Mouse (Mus musculus): ENCODE measurements around the gene Tmem143.

Tmem143 gene

DNA sequence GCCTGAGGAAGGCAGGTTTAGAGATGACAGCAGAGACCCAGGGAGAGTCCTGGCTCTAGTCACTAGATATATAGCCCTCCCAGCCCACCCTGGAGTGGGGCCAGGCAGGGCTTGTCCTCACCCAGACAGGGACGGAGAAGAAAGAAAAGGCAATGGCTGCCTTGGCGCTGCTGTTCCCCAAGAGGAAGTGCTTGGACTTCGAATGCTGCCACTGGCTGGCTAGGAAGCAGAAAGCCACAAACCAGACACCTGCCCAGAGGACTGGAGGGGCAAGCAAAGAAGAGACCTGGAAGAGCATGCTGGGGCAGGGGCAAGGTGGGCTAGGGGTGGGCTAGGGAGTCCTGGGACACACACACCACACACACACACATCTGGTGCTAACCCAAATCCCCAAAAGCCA lies 9.5 kb upstream of the Tmem143 start:
- DNase-seq (ENCODE audit: low read depth, low spot score): no peak

DNA sequence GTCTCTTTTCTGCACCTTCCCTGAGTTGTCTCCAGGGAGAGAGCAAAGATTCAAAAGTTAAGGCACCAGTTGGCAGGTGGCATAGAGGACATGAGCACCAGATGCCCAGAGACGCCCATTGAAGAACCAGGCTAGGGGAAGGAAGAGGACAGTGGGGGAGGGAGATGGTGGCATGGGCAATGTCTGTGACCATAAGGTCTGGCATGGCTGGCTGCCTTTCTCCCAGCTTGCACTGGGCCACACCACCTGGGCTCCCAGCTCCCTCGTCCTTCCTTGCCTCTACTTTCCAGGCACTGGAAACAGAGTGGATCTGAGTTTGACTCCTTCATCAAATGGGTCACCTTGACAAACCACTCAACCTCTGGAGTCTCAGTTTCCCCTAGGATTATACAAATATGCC lies 4.1 kb upstream of the Tmem143 start:
- DNase-seq (ENCODE audit: low read depth, low spot score): no peak

DNA sequence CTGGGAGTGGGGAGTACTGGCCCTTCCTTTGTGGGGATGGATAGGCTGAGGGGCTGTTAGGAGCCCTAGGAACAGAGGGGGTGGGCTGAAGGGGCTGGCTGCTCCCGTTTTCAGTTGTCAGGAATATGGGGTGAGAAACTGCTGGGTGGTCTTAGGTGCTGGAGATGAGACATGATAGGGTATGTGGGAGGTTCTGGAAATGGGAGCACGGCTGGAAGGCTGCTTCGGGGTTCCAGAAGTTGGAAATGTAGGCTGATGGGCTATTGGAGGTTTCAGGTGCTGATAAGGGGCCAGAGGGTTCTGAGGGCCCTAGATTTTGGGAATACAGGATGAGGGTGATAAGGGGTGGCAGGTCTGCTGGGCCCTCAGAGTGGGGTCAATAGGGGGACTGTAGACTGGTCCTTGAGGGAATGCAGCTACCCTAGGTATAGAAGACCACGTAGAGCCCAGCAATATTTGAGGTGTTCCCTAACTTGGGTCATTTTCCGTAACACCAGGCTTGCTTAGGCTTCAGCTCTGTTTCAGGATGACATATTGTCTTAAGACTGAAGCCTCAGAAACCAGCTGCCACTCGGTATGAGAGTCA lies 717 bp upstream of the Tmem143 start:
- DNase-seq (ENCODE audit: low read depth, low spot score): no peak

DNA sequence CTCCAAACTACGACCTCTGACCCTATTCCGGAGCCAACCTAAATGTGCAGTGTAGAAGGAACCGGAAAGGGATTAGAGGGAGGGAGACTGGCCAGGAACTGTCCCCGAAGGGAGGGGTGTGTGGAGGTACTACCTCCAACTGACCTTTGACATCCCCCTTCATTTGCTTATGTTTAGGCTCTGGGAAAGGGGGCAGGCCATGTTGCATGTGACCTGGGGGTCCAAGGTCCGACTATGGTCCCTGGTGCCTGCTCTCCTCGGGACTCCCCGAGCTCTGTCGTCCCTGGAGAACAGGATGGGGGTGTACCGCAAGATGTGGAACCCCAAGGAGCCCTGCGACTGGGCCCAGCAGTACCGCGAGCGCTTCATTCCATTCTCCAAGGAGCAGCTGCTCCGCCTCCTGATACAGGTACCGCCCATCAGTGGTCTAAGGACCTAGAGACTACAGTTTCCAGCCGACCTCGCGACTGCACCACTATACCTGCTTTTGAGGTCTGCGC lies 567 bp downstream of the Tmem143 start:
- peak; percentile 78 for DNase-seq (ENCODE audit: low read depth, low spot score)

DNA sequence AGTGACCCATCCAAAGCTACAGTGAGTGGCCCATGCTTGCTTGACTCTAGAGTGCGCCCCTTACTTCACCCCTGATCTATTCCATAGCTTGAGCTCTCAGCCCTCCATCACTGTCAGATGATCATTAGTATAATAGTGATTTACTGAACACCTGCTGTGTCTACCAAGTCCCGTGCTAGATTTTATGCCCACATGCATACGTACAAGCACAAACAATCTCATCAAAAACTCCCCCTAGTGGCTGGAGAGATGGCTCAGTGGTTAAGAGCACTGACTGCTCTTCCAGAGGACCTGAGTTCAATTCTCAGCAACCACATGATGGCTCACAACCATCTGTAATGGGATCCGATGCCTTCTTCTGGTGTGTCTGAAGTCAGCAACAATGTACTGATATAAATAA lies 1.4 kb downstream of the Tmem143 start:
- DNase-seq (ENCODE audit: low read depth, low spot score): peak; percentile 60

GRCm38 (mm10) chr7:45901562-45901961 lies 4.8 kb downstream of the Tmem143 start:
- DNase-seq (ENCODE audit: low read depth, low spot score): peak; percentile 49

- DNase-seq (ENCODE audit: low read depth, low spot score): peak; percentile 7
Observed at GRCm38 (mm10) chr7:45902481-45903002, 5.8 kb downstream of the Tmem143 start.

DNA sequence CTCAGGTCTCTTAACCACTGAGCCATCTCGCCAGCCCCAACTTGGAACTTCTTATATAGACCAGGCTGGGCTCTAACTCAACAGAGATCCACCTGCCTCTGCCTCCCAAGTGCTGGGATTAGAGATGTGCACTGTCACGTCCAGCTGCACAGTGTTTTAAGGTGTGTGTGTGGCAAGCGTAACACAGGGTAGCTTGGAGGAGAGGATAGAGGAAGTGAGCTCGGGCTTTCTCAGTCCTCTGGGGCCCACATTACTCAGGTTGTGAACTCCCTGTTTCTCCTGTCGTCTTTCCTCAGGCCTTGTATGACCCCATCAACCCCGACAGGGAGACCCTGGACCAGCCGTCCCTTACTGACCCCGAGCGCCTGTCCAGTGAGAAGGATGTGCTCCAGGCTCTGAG lies 9.9 kb downstream of the Tmem143 start:
- DNase-seq (ENCODE audit: low read depth, low spot score): no peak

DNA sequence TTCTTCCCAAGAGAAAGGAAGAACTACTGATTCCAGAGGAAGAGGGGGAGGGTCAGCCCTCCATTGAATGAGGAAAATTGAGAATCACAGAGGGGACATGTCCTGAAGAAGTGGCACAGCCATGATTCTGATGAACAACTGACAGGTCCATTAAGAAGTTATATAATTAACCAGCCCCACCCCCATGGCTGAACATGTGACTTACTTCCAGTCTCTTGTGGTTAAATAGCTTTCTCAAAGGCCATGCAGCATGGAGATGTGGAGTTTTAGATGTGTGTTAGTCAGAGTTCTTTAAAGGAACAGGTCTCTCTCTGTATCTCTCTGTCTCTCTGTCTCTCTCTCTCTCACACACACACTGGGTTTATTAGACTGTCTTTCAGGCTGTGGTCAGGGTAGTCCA lies 11.6 kb downstream of the Tmem143 start:
- DNase-seq (ENCODE audit: low read depth, low spot score): no peak

- DNase-seq (ENCODE audit: low read depth, low spot score): no peak
Observed at GRCm38 (mm10) chr7:45909145-45909544, 12.4 kb downstream of the Tmem143 start.

- no peak for DNase-seq (ENCODE audit: low read depth, low spot score)
Observed at GRCm38 (mm10) chr7:45914067-45914466, 17.3 kb downstream of the Tmem143 start.

DNA sequence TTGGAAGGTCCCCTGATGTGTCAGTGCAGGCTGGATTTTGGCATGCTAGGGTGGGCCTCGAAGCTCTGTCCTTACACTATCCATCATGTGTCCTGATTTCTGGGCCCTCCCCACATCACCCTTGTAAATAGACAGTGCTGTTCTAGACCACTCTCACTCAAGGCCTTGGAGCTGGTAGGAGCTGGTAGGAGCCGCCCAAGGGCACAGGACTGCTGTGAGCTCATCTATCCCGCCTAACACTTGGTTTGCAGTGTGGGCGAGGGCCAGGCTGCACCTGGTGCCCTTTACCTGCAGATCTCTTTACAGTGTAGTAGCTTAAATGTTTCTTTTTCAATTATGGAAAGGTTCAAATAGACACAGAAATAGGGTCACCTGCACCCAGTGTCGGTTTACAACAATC lies 18.3 kb downstream of the Tmem143 start:
- no peak for DNase-seq (ENCODE audit: low read depth, low spot score)

DNA sequence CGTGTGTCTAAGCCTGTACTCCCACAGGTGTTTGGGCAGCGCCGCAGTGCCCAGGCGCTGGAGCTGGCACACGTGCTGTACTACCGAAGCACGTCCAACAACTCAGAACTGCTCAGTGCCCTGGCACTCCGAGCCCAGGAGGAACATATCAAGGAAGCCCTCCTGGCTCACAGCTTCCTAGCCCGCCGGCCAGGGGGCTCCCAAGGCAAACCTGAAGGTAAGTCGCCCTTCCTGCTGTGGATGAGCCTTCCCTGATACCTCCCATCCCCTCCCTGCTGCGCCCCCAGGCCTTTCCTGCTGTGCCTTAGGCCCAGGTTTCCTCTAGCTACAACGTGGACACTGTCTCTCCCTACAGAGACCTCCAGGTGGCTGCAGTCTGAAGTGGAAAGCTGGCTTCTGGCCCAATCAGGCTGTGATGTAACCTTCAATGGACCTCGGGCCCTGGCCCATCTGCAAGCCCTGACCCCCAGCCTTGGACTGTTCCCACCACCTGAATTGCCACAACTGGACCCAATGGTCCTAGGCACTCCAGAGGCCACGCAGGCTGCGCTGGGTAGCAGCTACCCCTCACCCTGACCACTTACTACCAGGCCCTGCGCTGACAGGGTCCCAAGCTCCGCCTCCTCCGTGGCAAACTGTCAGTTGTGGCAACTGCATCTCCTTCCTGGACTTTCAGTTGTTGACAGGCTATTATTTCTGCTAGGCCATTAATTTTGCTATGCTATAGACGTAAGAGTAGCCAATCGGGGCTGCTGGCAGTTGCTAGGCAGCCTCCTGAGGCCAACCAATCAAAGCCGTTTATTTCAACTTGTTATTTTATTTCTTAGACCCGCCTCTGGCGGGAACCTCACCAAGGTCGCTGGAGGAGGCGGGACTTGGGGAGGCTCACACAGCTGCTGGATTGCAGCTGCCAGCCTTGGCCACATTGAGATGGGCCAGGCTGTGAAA lies 19.6 kb downstream of the Tmem143 start:
- peak; percentile 58 for DNase-seq (ENCODE audit: low read depth, low spot score)

DNA sequence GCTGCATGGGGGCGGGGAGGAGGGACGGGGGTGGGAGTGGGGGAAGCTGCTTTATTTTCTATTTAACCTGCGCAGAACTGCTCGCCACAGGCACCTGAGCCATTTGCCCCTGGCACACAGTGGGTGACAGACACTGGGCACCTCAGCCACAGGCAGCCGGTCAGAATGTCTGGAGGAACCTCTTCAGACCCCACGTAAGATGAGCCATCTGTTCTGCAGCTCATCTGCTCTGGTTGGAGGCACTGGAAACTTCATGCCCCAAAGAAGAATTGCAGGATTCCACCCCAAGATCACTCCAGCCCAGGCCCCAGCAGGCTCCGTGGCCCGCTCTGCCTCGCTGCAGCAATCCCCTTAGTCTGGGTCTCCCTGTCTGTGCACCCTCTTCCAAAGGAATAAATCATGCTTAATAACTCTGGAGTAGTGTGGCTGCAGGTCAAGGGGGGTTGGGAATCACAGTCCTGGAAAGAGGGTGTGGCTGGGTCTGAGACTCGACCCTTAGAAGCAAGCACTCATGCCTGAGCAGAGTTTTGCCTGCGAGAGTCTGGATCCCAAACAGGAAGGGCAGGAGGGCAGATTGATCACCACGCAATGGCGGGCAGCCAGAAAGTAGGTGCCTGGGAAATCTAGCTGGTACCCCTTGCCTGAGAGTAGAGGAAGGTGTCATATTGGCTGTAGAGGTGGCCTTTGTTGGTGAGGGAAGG lies 20.4 kb downstream of the Tmem143 start:
- DNase-seq (ENCODE audit: low read depth, low spot score): no peak

- no peak for DNase-seq (ENCODE audit: low read depth, low spot score)
Observed at GRCm38 (mm10) chr7:45917926-45918325, 21.2 kb downstream of the Tmem143 start.

DNA sequence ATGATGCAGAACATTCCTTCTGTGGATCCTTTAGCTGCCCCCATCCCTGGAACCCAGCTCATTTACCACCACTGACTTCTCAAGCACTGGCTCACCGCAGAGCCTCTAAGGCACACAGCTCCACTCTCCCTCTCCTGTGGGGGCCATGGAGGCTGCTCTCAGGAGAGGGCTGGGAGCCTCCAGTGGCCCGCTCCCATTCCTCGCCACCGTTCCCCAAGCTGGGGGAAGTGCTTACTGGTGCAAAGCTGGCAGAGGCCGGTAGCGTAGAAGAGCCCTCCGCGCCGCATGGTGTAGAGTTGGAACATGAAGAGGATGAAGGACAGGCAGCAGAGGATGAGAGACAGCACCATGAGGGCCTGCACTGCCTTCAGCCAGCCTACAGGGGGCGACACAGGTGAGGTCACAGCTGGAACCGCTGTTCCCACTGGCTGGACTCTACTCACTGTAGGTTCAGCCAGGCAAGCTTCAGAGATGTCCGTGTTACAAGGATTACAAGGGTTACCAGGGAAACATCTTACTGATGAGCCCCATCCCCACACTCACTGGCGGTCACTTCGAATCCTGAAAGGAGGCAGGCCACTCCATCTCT lies 22.4 kb downstream of the Tmem143 start:
- peak; percentile 20 for DNase-seq (ENCODE audit: low read depth, low spot score)

DNA sequence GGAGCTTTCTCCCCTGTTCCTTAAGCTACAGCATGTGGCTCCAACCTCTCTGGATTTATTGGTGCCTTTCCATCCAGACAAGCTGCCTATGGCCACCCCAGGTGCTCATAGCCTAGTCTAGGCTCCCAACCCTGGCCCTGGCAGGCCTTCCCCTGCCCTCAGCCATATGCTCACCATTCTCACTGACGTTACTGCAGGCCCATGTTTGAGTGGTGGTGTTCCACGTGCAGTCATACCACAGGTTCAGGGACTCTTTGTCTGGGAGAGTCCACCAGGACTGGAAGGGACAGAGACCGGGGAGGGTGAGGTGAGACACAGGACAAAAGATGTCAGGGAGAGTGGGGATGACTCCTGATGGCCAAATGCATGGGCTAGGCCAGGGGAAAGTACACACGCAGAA lies 23.0 kb downstream of the Tmem143 start:
- DNase-seq (ENCODE audit: low read depth, low spot score): peak; percentile 14

DNA sequence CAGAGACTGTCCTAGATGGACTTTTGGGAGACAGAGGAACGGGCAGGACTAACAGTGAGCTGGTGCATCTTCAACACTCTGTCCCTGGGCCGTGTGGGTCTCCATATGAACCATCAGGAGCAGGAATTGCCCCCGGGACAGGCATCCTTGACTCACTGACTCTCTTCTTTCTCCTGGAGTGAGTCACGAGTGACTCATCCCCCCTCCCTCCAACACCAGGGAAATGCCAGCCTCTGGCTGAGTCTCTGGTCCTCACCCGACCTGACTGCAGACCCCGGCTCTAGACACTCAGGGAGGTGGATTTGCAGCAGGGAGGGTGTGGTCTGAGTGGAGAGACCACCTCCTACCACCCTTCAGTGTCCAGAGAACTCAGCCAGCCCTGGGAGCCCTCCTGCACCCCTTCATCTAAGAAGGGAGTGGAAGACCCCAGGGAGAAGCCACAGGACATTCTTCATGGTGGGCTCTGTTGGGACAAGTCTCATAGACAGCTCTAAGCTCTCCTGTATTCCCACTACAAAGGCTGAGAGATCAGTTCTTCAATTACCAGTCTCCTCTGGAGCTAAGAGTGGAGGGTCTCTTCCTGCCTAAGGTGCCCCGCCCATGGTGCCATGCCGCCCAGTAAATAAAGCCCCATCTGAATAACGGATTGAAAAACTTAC lies 24.0 kb downstream of the Tmem143 start:
- peak; percentile 94 for DNase-seq (ENCODE audit: low read depth, low spot score)

DNA sequence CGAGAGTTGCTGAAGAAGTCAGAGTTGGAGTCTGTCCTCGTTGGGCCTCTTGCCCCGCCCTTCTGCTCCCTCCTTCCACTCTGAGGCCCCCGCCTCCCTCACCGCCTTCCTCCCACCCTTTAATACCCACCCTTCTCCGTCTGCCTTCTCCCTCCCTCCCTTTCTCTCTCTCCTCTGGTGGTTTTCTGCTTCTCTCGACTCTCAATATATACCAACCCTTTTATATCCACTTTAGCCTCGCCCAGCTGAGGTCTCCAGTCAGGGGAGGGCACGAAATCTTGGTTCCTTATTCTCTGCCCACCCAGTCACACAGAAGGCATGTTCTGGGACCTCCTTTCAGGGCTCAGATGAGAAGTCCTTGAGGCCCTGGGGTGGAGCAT lies 24.5 kb downstream of the Tmem143 start, which contains the start of gene Emp3:
TSS of gene Emp3 (minus strand) at position 163 of the 380 bp plus-strand sequence.
- DNase-seq (ENCODE audit: low read depth, low spot score): peak; percentile 84

- peak; percentile 18 for DNase-seq (ENCODE audit: low read depth, low spot score)
Observed at GRCm38 (mm10) chr7:45921950-45922600, 25.3 kb downstream of the Tmem143 start.

Measured in 3T3-L1 (cell line).